Mouse (Mus musculus) heart, postnatal 0 days (tissue): ENCODE measurements around the gene Itgb2l. TPM values are rescaled to one million over a fixed set of nuclear protein-coding genes. Genes with fewer than 3 reads are reported as not detected.

Experiments used
- ATAC-seq: fragments of 200-750 bp; cut with Nextera tagmentation; 2 replicates; pipeline ENCODE4 v1.8.0; 2017; ENCODE audit warnings: low read depth, moderate number of reproducible peaks, moderate library complexity; ENCODE audit not compliant: insufficient read depth
- DNase-seq: peaks from one replicate; pipeline ENCODE4 v3.0.0-alpha.2; 2016; ENCODE audit warnings: low spot score
- H3K27ac ChIP-seq: fragments of 300-500 bp; sonication (generic); 2 replicates; pipeline ENCODE4 v1.5.1; 2014; ENCODE audit warnings: low read depth, mild to moderate bottlenecking
- H3K27me3 ChIP-seq: fragments of 300-500 bp; sonication (generic); 2 replicates; pipeline ENCODE4 v1.6.1; 2014; ENCODE audit warnings: low read length, mixed read lengths; ENCODE audit not compliant: control insufficient read depth, insufficient read depth
- H3K36me3 ChIP-seq: fragments of 300-500 bp; sonication (generic); replicated peaks from 2 replicates; pipeline ENCODE4 v1.6.1; 2014; ENCODE audit warnings: low read length, mixed read lengths; ENCODE audit not compliant: control insufficient read depth, insufficient read depth
- H3K4me1 ChIP-seq: fragments of 300-500 bp; sonication (generic); 2 replicates; pipeline ENCODE4 v1.6.1; 2014; ENCODE audit warnings: antibody characterized with exemption; ENCODE audit not compliant: control insufficient read depth, insufficient read depth
- H3K4me2 ChIP-seq: fragments of 300-500 bp; sonication (generic); 2 replicates; pipeline ENCODE4 v1.6.1; 2014; ENCODE audit warnings: low read depth, mild to moderate bottlenecking, low read length, moderate library complexity
- H3K4me3 ChIP-seq: fragments of 300-500 bp; sonication (generic); 2 replicates; pipeline ENCODE4 v1.5.1; 2014; ENCODE audit warnings: low read depth, low read length
- H3K9ac ChIP-seq: fragments of 300-500 bp; sonication (generic); replicated peaks from 2 replicates; pipeline ENCODE4 v1.6.1; 2014; ENCODE audit warnings: low read depth, low read length, mixed read lengths
- H3K9me3 ChIP-seq: fragments of 300-500 bp; sonication (generic); replicated peaks from 2 replicates; pipeline ENCODE4 v1.6.1; 2016; ENCODE audit warnings: low read length; ENCODE audit not compliant: control insufficient read depth
- CTCF ChIP-seq: IDR thresholded peaks from 2 replicates; pipeline ENCODE4 v1.5.1; 2016; ENCODE audit warnings: antibody characterized with exemption, control low read depth, low read depth
- EP300 ChIP-seq: IDR thresholded peaks from 2 replicates; pipeline ENCODE4 v1.6.1; 2016; ENCODE audit warnings: antibody characterized with exemption, low read depth
- WGBS: fragments of 180-500 bp; shearing (Covaris S2); extraction: QIAGEN DNeasy Blood & Tissue Kit; methylation state at CpG from one replicate; pipeline ENCODE4 v1.1.7; 2014; 5-methylcytosine and 5-hydroxymethylcytosine counted together
- polyA plus RNA-seq: library from polyadenylated mRNA; unstranded; fragments of >200 nt; fragmentation: Nextera tagmentation; extraction: Ambion mirVana; gene quantifications from 2 replicates; pipeline ENCODE4 v1.2.1, GENCODE M21; 2015
- total RNA-seq: library from RNA; depleted of rRNA; stranded (reverse); fragments of >200 nt; gene quantifications from 2 replicates; pipeline ENCODE4 v1.2.3, GENCODE M21; 2014; ENCODE audit warnings: low replicate concordance

The Itgb2l gene
- total and polyA plus RNA-seq, 2 experiments from 2014 or later, result not detected

DNA sequence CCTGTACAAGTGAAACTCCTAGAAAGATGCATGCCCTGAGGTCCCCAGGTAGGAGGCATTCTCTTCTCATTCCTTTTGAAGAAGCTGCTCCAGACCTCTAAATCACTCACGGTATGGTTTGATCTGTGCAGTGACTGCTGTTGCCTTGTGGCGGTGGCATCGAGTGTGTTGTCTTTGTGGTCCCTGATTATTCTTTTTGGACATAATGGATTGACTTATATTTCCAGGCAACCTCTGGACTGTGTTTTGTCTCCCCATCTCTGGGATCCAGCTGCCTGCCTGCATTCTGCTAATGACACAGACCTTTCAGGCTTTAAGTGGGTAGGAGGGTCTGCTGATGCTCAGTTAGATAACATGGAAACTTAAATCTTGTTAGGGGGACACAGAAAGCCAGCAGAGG lies 44.6 kb downstream of the Itgb2l start:
- DNase-seq (no peak), ATAC-seq (no peak)
- no peak overlapping the region for H3K27ac ChIP-seq
- H3K4me3 ChIP-seq, result no peak overlapping the region
- peaks cover 12% of the 10 kb centered on the region; the same call in 1 of the 2 replicates for H3K4me1 ChIP-seq
- H3K4me2 ChIP-seq, result no peak overlapping the region
- no peaks in the 10 kb centered on the region for H3K9me3 ChIP-seq
- no peak for TF ChIP-seq CTCF
- no peak for TF ChIP-seq EP300
- H3K9ac ChIP-seq, result no peak overlapping the region
- 73% methylated on average over 3 of the region's 3 CpGs for WGBS
- H3K27me3 ChIP-seq, result no peaks in the 10 kb centered on the region
- no peaks in the 10 kb centered on the region for H3K36me3 ChIP-seq

DNA sequence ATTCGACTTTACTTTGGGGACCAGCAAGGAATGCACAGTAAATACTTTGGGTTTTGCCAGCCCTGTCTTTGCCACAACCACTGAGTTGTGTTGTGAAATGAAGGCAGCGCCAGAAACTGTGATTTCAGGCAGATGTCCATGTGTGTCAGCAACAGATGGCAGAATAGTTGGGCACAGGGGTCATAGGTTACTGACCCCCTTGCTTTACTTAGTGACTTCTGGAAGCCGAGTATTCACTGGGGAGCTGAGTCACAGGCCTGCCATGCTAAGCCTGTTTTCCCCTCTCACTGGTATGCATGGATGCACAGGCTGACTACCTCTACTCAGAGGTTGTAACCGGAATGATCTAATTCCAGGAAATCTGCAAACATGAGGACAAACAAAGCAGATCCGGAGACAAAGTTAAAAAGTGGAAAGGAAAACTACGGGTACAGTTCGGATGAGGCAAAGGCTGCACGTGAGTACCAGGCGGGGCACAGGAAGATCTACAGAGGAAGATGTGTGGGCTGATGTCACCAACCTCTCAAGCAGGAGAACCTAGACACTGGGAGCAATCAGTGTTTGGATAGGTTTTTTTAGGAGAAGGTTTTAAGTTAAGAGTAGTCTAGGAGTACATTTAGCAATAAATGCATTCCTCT lies 47.3 kb downstream of the Itgb2l start:
- Histone ChIP-seq H3K27me3 (no peaks in the 10 kb centered on the region), H3K36me3 (no peaks in the 10 kb centered on the region), H3K4me1 (no peaks in the 10 kb centered on the region), H3K9me3 (no peaks in the 10 kb centered on the region), H3K4me2 (no peak overlapping the region), H3K4me3 (no peak overlapping the region), H3K9ac (no peak overlapping the region), H3K27ac (no peak overlapping the region)
- WGBS, result 66% methylated on average over 9 of the region's 9 CpGs
- DNase-seq (no peak), ATAC-seq (no peak)
- no peak for TF ChIP-seq EP300
- TF ChIP-seq CTCF, result no peak

DNA sequence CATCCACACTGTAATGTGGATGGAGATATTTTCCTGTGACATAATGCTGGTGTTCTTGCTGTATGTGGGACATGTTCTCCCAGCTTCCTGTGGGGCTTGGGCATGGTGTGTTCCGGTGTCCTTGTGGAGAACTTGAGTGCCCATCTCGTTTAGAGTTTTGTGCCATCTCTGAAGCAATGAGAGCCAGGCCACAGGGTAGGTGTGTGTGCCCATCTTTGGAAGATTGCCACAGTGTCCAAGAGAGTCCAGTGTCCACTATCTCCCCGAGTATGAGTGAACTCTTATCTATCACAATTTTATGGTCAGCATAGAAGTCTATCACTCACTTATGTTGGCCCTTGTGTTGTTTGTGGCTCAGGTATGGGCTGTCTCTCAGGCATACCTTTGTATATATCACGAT lies 47.9 kb downstream of the Itgb2l start:
- TF ChIP-seq EP300, result no peak
- no peak for TF ChIP-seq CTCF
- Histone ChIP-seq H3K27ac (no peak overlapping the region), H3K36me3 (no peaks in the 10 kb centered on the region), H3K27me3 (no peaks in the 10 kb centered on the region), H3K4me1 (no peaks in the 10 kb centered on the region), H3K4me2 (no peak overlapping the region), H3K9ac (no peak overlapping the region), H3K9me3 (no peaks in the 10 kb centered on the region), H3K4me3 (no peak overlapping the region)
- ATAC-seq, result no peak
- WGBS, result 62% methylated on average over 4 of the region's 4 CpGs
- no peak for DNase-seq

DNA sequence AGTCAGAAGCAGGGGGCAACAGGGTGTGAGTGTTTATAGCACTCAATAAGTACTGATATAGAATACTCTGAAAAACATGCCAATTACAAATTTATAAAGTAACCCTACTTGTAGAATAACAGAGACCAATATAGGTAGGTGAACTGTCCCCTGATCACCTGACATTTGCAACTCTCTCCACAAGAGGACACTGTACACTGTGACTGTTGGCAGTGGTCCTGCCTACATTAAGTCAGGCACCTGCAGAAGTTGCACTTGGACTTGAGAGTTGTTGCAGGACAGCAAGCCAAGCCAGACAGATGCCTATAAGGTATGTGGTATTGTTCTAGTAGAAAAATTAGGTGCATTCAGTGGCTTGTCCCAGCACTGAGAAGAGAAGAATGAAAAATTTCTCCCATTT lies 52.3 kb downstream of the Itgb2l start:
- H3K27me3 ChIP-seq, result no peaks in the 10 kb centered on the region
- ATAC-seq, result no peak
- H3K9ac ChIP-seq, result no peak overlapping the region
- peak; percentile 16 for DNase-seq
- H3K27ac ChIP-seq, result no peak overlapping the region
- H3K9me3 ChIP-seq, result no peaks in the 10 kb centered on the region
- no peaks in the 10 kb centered on the region for H3K36me3 ChIP-seq
- peak; percentile 60 for TF ChIP-seq CTCF
- no peak for TF ChIP-seq EP300
- H3K4me3 ChIP-seq, result no peak overlapping the region
- no peak overlapping the region for H3K4me2 ChIP-seq
- no peaks in the 10 kb centered on the region for H3K4me1 ChIP-seq

DNA sequence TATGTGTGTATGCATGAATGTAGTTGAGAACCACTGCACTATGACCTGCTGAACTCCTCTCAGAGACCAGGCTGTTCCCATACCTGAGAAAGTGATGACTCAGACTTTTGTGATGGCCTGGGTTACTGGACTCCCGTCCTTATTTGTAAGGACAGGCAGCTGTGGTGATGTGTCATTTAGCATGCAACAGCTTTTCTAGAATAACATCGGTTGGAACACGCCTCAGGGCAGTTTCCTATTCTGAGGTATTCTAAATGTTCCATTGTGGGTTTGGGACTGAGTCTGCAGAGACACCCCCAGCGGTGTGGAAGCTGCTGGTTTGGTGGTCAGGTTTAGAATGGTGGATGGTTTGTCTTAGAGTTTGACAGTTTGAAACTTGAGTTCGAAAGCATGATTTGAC lies 54.9 kb downstream of the Itgb2l start:
- ATAC-seq (no peak), DNase-seq (no peak)
- no peaks in the 10 kb centered on the region for H3K9me3 ChIP-seq
- TF ChIP-seq CTCF (no peak), EP300 (no peak)
- H3K4me2 ChIP-seq, result no peak overlapping the region
- H3K4me3 ChIP-seq, result no peak overlapping the region
- H3K27ac ChIP-seq, result no peak overlapping the region
- no peak overlapping the region for H3K9ac ChIP-seq
- H3K4me1 ChIP-seq, result no peaks in the 10 kb centered on the region
- no peaks in the 10 kb centered on the region for H3K27me3 ChIP-seq
- no peaks in the 10 kb centered on the region for H3K36me3 ChIP-seq
- 74% methylated on average over 5 of the region's 5 CpGs for WGBS

DNA sequence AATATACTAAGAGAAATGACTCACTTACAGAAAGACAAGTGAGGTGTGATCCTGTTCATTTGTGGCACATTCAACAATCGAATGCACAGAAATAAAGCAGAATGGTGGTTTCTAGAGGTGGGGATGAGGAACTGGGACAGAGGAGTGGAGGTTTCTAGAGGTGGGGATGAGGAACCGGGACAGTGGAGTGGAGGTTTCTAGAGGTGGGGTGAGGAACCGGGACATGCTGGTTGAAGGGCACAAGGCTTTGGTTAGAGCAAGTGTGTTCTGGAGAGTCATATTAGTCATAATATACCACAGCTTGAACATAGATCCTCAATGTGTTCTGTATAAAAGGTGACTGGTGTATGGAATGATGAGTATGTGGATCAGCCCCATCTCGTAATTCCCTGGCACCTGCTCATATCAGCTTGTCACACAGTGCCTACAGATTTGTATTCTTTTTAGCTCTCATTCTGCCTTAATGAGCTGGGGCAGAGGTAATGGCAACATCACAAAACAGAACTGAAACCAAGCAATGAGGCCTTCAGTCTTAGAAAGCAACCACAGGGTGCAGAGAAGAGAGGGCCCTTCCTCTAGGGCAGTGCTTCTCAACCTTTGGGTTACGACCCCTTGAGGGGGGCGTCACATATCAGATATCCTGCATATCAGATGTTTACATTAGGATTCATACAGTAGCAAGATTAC lies 55.6 kb downstream of the Itgb2l start:
- WGBS, result 75% methylated on average over 6 of the region's 6 CpGs
- no peak overlapping the region for H3K4me2 ChIP-seq
- no peak overlapping the region for H3K4me3 ChIP-seq
- H3K4me1 ChIP-seq, result no peaks in the 10 kb centered on the region
- H3K27ac ChIP-seq, result no peak overlapping the region
- H3K9me3 ChIP-seq, result no peaks in the 10 kb centered on the region
- ATAC-seq, result no peak
- H3K27me3 ChIP-seq, result no peaks in the 10 kb centered on the region
- no peaks in the 10 kb centered on the region for H3K36me3 ChIP-seq
- H3K9ac ChIP-seq, result no peak overlapping the region
- no peak for DNase-seq
- no peak for TF ChIP-seq EP300
- no peak for TF ChIP-seq CTCF
